Mouse (Mus musculus) C2C12 (cell line): ENCODE measurements around the gene Pnrc2. TPM values are rescaled to one million over a fixed set of nuclear protein-coding genes. Genes with fewer than 3 reads are reported as not detected.

Source experiments
- H3K27me3 ChIP-seq: one replicate; pipeline ENCODE4 v1.6.1; 2011; ENCODE audit not compliant: control insufficient read depth, insufficient read depth, insufficient read length
- H3K36me3 ChIP-seq: one replicate; pipeline ENCODE4 v1.6.1; 2011; ENCODE audit not compliant: control insufficient read depth, insufficient read depth
- H3K4me3 ChIP-seq: one replicate; pipeline ENCODE4 v1.5.1; 2011; ENCODE audit warnings: mild to moderate bottlenecking, control low read depth; ENCODE audit not compliant: poor library complexity, insufficient read depth, severe bottlenecking
- H3K79me2 ChIP-seq: one replicate; pipeline ENCODE4 v1.6.1; 2011; ENCODE audit not compliant: control insufficient read depth, insufficient read depth
- H3K79me3 ChIP-seq: one replicate; pipeline ENCODE4 v1.6.1; 2011; ENCODE audit warnings: low read depth, control low read depth
- H3ac ChIP-seq: one replicate; pipeline ENCODE3; 2011; ENCODE audit warnings: low read depth; ENCODE audit not compliant: control insufficient read depth, insufficient read length
- CEBPB ChIP-seq: IDR thresholded peaks from one replicate; pipeline ENCODE4 v1.6.1; 2011; ENCODE audit warnings: low read depth, mild to moderate bottlenecking, control low read depth, moderate library complexity
- CTCF ChIP-seq: IDR thresholded peaks from one replicate; pipeline ENCODE4 v1.5.1; 2011; ENCODE audit not compliant: control insufficient read depth, insufficient read depth, insufficient read length
- FOSL1 ChIP-seq: IDR thresholded peaks from one replicate; pipeline ENCODE4 v1.8.0; 2011; ENCODE audit warnings: mild to moderate bottlenecking, low read length; ENCODE audit not compliant: poor library complexity, insufficient read depth, severe bottlenecking
- MAX ChIP-seq: IDR thresholded peaks from one replicate; pipeline ENCODE4 v1.6.1; 2011; ENCODE audit warnings: mild to moderate bottlenecking, control low read depth
- MYOD1 ChIP-seq: IDR thresholded peaks from one replicate; pipeline ENCODE4 v1.6.1; 2011; ENCODE audit warnings: low read depth; ENCODE audit not compliant: control insufficient read depth, insufficient read length
- MYOG ChIP-seq: IDR thresholded peaks from one replicate; pipeline ENCODE4 v1.6.1; 2011; ENCODE audit not compliant: control insufficient read depth, insufficient read length; ENCODE audit errors: extremely low read depth
- USF1 ChIP-seq: IDR thresholded peaks from one replicate; pipeline ENCODE4 v1.6.1; 2011; ENCODE audit warnings: low read depth, mild to moderate bottlenecking, control low read depth, moderate library complexity
- polyA plus RNA-seq: library from polyadenylated mRNA; unstranded; fragments of >200 nt; fragmentation: generic; extraction: Trizol; gene quantifications from one replicate; pipeline ENCODE4 v1.2.1, GENCODE M21; 2012; ENCODE audit warnings: missing spikeins

Pnrc2 gene
- polyA plus RNA-seq, 1 experiment, result 21.7 TPM

DNA sequence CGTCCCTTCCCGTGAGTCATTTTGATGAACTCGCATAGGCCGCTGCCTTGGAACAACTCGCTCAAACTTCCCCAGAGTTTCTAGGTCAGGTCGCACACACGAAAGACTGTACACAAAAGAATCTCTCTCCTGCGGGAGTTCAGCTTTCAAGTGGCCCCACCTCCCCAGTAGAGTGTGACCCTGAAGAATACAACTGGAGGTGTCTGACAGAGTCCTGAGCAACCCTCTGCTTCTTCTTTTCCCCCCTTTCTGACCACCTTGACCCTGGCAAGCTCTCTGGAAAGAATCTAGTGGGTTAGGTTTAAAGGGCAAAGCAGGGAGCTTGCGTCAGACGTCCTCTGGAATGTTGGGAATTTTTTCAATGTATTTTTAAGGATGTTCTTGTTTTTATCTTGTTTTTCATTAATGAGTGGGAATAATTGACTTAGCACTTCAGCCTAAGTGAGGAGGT is 9.8 kb upstream of the Pnrc2 start:
- H3K4me3 ChIP-seq, result no peak overlapping the region
- H3K79me2 ChIP-seq, result no peaks in the 10 kb centered on the region
- H3ac ChIP-seq, result no peak overlapping the region
- peaks cover 9% of the 10 kb centered on the region for H3K27me3 ChIP-seq
- no peak for TF ChIP-seq MYOD1
- TF ChIP-seq MYOG, result no peak
- no peak for TF ChIP-seq MAX
- no peak for TF ChIP-seq CEBPB
- no peak for TF ChIP-seq CTCF
- TF ChIP-seq USF1, result no peak
- TF ChIP-seq FOSL1, result no peak
- H3K36me3 ChIP-seq, result no peaks in the 10 kb centered on the region
- no peaks in the 10 kb centered on the region for H3K79me3 ChIP-seq

GRCm38 (mm10) chr4:135882023-135882422 is 8.4 kb upstream of the Pnrc2 start:
- no peak overlapping the region for H3K4me3 ChIP-seq
- H3ac ChIP-seq, result no peak overlapping the region
- peaks cover 9% of the 10 kb centered on the region for H3K27me3 ChIP-seq
- H3K36me3 ChIP-seq, result no peaks in the 10 kb centered on the region
- no peaks in the 10 kb centered on the region for H3K79me2 ChIP-seq
- H3K79me3 ChIP-seq, result no peaks in the 10 kb centered on the region
- no peak for TF ChIP-seq MYOG
- TF ChIP-seq CTCF, result no peak
- no peak for TF ChIP-seq USF1
- no peak for TF ChIP-seq MAX
- no peak for TF ChIP-seq MYOD1
- no peak for TF ChIP-seq CEBPB
- no peak for TF ChIP-seq FOSL1

DNA sequence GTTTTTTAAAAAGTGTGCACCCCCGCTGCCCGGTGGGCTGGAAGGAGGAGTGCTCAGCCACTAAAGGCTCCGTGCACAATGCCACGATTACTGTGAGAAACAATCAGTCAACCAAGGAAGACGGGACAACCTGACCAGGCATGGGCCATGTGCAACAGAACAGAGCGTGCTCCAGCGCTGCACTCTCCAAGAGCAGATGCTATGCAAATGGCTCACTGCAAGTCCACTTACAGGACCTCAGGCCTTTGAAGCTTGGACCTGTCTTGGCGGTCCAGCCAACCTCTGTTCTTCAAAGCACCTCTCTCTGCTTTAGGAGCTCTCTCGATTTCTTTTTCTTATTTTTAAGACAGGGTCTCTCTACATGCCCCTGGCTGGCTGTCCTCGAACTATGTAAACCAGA is 6.9 kb upstream of the Pnrc2 start:
- TF ChIP-seq MYOG, result no peak
- TF ChIP-seq USF1, result no peak
- no peak for TF ChIP-seq CEBPB
- TF ChIP-seq MYOD1, result no peak
- TF ChIP-seq MAX, result no peak
- no peak for TF ChIP-seq CTCF
- TF ChIP-seq FOSL1, result no peak
- H3K4me3 ChIP-seq, result no peak overlapping the region
- no peak overlapping the region for H3ac ChIP-seq
- no peaks in the 10 kb centered on the region for H3K79me2 ChIP-seq
- H3K79me3 ChIP-seq, result no peaks in the 10 kb centered on the region
- no peaks in the 10 kb centered on the region for H3K36me3 ChIP-seq
- H3K27me3 ChIP-seq, result peaks cover 9% of the 10 kb centered on the region

GRCm38 (mm10) chr4:135880018-135880417 is 6.4 kb upstream of the Pnrc2 start:
- Histone ChIP-seq H3K27me3 (peaks cover 9% of the 10 kb centered on the region), H3K79me3 (no peaks in the 10 kb centered on the region), H3K79me2 (no peaks in the 10 kb centered on the region), H3ac (no peak overlapping the region), H3K4me3 (no peak overlapping the region), H3K36me3 (no peaks in the 10 kb centered on the region)
- TF ChIP-seq USF1, result no peak
- TF ChIP-seq MYOD1, result no peak
- TF ChIP-seq MYOG, result no peak
- TF ChIP-seq CEBPB, result no peak
- TF ChIP-seq MAX, result no peak
- TF ChIP-seq FOSL1, result no peak
- no peak for TF ChIP-seq CTCF

DNA sequence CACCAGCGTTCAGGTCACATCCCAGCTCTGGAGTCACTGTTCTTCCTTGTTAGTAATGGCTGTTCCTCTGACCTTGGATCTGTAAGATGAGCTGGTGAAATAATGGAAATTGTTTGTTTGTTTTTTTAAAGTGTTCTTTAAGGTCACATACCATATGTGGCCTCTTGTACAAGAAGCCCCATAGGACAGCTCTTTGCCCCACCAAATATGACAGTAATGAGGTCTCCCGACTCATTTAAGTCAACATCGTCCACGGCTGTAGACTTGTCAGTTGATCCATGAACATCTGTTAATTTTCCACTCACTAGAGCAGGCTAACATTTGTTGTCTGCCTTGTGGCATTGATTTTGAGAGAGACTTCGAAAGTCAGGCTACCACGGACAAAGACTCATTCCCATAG is 5.4 kb upstream of the Pnrc2 start:
- Histone ChIP-seq H3K79me2 (no peaks in the 10 kb centered on the region), H3K27me3 (peaks cover 9% of the 10 kb centered on the region), H3K36me3 (peaks cover 3% of the 10 kb centered on the region), H3K79me3 (no peaks in the 10 kb centered on the region), H3ac (no peak overlapping the region), H3K4me3 (no peak overlapping the region)
- TF ChIP-seq MYOD1 (no peak), MAX (no peak), FOSL1 (no peak), MYOG (no peak), CEBPB (no peak), CTCF (no peak), USF1 (no peak)

DNA sequence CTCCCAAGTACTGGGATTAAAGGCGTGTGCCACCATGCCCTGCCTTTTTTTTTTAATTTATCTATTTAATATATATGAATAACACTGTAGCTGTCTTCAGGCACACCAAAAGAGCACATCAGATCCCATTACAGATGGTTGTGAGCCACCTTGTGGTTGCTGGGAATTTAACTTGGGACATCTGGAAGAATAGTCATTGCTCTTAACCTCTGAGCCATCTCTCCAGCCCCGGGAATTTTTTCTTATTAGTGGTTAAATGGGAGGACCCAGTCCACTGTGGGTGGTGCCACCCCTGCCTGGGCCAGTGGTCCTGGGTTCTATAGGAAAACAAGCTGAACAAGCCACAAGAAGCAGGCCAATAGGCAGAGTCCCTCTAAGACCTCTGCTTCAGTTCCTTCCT is 4.1 kb upstream of the Pnrc2 start:
- peaks cover 7% of the 10 kb centered on the region for H3K79me2 ChIP-seq
- H3K27me3 ChIP-seq, result peaks cover 4% of the 10 kb centered on the region
- H3K79me3 ChIP-seq, result peaks cover 6% of the 10 kb centered on the region
- H3K36me3 ChIP-seq, result peaks cover 6% of the 10 kb centered on the region
- no peak overlapping the region for H3K4me3 ChIP-seq
- no peak for TF ChIP-seq MYOD1
- TF ChIP-seq MYOG, result no peak
- no peak for TF ChIP-seq MAX
- no peak for TF ChIP-seq FOSL1
- TF ChIP-seq USF1, result no peak
- no peak for TF ChIP-seq CTCF
- no peak for TF ChIP-seq CEBPB
- H3ac ChIP-seq, result no peak overlapping the region
